Mouse (Mus musculus) cerebellum, adult 2 months (tissue): ENCODE data around the gene Mrgprb5.

Source experiments
- CTCF ChIP-seq: fragments of 200-500 bp; IDR thresholded peaks from 2 replicates; pipeline ENCODE4 v1.5.1; 2011; ENCODE audit warnings: low read depth, mild to moderate bottlenecking, control low read depth, low read length, moderate library complexity, borderline replicate concordance; ENCODE audit not compliant: insufficient read depth
- POLR2A ChIP-seq: fragments of 200-500 bp; IDR thresholded peaks from 2 replicates; pipeline ENCODE4 v1.6.1; 2011; ENCODE audit warnings: low read length, control low read depth, borderline replicate concordance; ENCODE audit not compliant: insufficient read depth

- TF ChIP-seq POLR2A (no peak), CTCF (no peak)
Observed at GRCm38 (mm10) chr7:48123806-48124205, 45.0 kb downstream of the Mrgprb5 start.
